Mouse (Mus musculus): ENCODE results near the gene Creld1.

Gene Creld1

DNA sequence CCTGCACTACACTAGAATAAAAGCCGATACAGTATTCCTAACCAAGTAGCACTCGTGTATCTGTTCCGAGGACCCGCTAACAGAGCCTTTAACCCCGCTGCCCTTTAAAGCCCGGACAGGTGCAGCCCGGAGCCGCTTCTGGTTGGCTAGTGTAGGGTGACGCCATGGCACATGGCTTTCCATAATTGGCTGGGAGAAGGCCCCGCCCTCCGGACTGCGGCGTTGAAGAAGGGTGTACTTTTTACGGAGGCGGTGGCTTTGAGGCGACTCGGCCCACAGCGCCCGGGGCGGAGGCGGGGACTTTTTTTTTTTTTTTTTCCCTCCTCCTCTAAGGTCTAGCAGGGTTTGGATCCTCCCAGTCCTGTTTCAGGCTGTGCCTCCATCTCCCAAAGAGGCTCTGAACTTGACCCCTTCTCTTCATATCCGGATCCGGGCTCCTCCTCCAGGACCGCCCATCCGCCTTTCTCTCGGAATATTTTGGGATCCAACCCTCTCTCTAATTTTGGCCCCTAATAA lies at the start of gene Creld1:
Creld1 (plus strand) TSS at position 198 of the 516 bp plus-strand sequence.
- peak; percentile 99 for DNase-seq (ENCODE audit: inconsistent ontology term)

DNA sequence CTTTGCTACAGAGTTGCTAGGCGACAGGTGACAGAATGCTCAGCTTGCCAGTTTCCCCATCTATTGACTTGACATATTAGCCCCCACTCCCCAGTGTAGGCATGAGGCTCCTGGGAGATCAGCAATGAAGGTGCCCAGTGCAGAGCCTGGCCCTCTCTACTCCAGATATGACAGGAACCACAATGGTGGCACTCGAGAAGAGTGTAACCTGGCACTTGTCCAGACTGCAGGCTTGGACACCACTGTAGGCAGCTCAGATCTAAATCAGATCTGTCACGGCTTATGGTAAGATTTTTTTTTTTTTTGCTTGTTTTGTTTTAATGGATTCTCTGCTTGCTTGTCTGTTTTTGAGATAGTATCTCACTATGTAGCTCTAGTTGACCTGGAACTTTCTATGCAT lies 49.4 kb upstream of the Creld1 start:
- DNase-seq (ENCODE audit: inconsistent ontology term), result no peak

DNA sequence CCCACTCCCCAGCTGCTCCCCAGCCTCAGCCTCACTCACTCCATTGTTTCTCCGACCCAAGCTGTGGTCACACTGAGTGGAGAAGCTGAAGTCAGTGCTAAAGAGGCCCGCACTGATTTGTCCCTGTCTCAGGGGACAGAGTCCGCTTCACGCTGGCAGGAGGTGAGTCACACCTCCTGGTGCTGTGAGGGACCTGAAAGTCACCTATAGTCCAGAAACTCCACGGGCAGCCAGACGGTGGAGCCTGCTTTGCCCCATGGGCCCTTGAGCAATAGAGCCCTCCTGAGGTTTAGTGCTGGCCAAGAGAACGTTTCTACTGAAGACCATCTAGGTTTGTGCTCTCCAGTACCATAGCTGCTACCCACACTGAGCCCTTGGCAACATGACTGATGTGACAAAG lies 48.4 kb upstream of the Creld1 start:
- no peak for DNase-seq (ENCODE audit: inconsistent ontology term)

DNA sequence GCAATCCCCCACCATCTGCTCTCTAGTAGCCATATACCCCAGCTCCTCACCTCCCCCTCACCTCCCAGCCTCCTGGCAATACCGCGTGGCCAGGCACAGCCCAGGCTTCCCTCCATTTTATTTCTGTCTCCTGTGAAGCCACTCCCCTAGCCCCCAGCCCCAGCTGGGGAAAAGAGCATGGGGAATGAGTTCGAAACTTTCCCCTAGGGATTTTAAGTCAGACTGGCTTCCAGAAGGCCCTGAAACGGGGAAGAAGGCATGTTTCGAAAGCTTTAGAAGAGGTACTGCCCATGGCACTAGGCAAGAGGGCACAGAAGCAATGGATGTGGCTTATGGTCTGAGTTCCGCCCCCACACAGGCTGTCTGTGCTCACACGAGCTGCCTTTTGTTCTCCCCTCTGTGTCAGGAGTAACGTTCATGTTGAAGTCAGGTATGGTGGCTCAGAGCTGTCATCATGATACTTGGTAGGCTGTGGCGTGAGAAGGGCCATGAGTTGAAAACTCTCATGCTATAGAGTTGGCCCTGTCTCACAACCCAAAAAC lies 47.4 kb upstream of the Creld1 start, which contains the start of gene Cidec:
Cidec (minus strand) TSS at position 97 of the 542 bp plus-strand sequence.
- DNase-seq (ENCODE audit: inconsistent ontology term), result no peak

DNA sequence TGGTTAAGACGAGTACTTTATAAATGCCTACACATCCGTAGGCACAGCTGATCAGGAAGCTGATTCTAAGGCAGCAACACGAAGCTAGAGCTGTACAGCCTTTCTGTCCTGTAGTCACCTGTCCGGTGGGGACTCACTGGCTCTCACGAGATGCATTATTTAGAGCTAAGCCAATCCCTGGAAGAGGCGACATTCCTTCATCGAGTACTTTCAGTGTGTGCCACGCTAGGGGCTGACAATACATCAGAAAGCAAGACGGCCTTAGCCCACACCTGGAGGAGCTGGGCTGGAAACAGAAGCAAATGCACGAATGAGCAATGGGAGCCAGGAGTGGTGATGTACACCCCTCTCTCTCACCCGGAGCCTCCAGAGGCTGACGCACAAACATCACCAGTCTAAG lies 46.0 kb upstream of the Creld1 start:
- DNase-seq (ENCODE audit: inconsistent ontology term), result no peak

- DNase-seq (ENCODE audit: inconsistent ontology term), result no peak
Observed at GRCm38 (mm10) chr6:113438721-113439430, 44.2 kb upstream of the Creld1 start.

GRCm38 (mm10) chr6:113440686-113441085 lies 42.4 kb upstream of the Creld1 start:
- DNase-seq (ENCODE audit: inconsistent ontology term), result no peak

DNA sequence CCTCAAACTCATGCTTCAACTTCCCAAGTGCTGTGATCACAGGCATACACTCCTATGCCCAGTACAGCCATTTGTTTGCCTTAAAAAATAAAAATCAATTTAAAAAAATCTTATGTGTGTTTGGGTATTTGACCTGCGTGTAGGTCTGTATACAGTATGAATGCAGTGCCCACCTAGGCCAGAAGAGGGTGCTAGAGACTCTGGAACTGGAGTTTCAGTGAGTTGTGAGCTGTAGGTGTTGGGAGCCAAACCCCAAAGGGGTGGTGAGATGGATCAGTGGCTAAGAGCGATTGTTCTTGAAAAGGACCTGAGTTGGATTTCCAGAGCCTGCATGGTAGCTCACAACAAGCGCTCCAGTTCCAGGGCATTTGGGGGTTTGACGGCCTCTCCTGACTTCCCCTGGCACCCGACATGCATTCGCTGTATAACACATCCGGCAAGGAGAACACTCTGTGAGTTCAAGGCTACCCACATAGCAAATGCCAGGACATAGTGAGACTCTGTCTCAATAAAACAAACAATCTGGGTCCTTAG lies 41.9 kb upstream of the Creld1 start:
- peak; percentile 73 for DNase-seq (ENCODE audit: inconsistent ontology term)

DNA sequence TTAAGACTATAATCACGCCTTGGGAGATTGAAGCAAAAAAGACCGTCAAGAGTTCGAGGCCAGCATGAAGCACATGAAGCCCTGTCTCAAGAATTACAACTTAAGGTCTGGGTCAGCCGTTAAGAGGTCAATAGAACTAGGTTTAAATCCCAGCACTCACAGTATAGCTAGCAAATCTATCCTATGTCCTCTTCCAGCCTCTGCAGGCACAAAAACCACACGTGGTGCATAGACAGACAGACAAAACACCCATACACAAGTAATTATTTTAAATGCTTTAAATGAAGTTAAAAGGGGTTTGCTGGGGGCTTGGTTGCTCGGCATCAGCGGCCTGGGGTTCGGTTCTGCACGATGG lies 41.0 kb upstream of the Creld1 start:
- DNase-seq (ENCODE audit: inconsistent ontology term), result no peak

DNA sequence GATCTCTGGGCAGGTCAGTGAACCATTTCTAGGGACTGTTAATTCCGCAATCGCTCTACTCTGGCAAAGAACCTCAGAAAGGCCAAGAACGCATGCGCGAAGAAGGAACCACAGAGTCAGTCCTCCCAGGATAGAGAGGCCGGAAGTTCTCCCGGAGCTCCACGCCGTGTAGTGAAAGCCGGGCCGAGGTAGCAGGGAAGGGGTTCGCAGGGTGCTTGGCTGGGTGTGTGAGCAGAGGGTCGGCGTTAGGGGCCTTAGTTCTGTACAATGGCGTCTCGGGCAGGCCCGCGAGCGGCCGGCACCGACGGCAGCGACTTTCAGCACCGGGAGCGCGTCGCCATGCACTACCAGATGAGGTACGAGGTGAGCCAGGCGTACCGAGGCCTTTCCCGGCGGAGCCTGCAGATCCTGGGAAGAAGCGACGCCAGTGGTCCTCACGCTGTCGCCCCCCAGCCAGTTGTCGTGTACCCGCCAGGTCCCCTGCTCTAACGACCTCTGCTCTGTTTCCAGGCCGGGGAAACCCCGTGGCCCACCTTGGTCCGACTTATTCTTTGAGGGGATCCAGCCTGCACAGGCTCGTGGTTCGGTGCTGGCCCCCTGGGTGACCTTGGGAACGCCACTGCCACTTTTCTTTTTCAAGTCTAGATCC lies 40.5 kb upstream of the Creld1 start, which contains the start of gene Jagn1:
Jagn1 (plus strand) TSS at position 128 of the 649 bp plus-strand sequence.
- DNase-seq (ENCODE audit: inconsistent ontology term), result peak; percentile 93

- no peak for DNase-seq (ENCODE audit: inconsistent ontology term)
Observed at GRCm38 (mm10) chr6:113443091-113443490, 40.0 kb upstream of the Creld1 start.

DNA sequence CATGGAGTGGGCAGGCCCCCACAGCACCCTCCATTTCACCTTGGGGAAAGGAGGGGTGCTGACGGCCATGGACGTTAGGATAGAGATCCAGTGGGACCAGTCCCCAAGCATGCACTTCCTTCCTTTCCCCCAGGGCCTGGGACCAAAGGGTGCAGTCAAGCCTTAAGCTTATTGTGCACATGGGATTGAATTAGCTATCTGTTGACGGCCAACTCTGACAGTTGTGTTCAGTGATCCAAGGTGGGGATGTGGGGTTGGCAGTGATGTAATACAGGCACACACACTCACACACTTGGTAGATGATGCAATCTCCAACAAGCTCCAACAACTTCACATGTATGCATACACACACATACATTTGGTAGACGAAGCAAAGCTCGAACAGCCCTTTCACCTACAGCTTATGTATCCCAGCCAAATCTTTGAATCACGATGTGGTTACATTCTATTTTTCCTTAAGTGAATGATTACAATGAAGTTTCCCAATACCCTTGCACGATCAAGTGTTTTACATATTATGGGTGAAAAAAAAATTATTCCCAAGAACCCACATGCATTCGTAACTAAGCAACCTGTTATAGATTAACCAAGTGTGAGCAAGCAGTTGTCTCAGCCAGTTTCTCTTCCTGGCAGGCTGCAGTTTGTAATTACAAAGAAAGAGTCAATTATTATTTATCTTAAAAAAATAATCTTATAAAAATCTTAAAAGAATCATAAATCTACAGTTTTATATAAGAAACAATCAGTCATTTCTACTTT lies 38.7 kb upstream of the Creld1 start:
- DNase-seq (ENCODE audit: inconsistent ontology term), result no peak

DNA sequence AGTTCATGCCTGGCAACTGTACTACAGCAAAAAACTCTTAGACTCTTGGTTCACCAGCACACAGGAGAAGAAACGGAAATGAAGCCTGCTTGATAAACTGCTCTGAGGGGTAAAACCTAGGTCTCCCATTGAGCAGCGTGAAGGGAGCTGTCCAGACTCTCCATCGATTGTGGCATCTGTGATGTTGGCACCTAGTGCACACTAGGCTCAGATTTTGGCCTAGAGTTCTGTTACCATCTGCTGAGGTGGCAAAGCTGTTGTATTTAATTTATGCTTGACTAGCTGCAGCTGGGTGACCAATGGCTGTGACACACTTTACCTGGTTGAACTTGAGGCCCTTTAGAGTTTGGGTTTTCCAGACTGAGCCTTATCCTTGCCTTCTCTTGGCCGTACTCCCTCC lies 35.5 kb upstream of the Creld1 start:
- no peak for DNase-seq (ENCODE audit: inconsistent ontology term)

DNA sequence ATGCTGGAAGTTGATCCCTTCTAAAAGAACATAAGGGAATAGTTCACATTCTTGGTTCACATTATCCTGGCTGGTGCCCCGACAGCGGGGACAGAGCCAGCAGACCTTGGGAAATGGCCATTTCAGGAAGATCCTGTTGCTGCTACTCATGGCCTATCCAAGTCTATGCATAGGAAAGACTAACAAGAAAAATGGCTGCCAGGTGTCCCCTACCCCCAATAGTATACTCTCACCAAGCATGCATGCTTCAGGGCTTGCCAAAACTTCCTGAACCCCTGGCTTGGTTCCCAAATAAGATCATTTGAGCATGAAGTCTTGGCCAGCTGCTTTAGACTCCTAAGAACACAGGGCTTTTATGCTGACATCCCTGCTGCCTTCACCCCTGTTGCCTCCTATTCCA lies 31.3 kb upstream of the Creld1 start:
- peak; percentile 71 for DNase-seq (ENCODE audit: inconsistent ontology term)

- DNase-seq (ENCODE audit: inconsistent ontology term), result no peak
Observed at GRCm38 (mm10) chr6:113455007-113455406, 28.1 kb upstream of the Creld1 start.

GRCm38 (mm10) chr6:113457952-113458534 lies 25.1 kb upstream of the Creld1 start, which contains the start of gene Il17re:
Il17re (plus strand) TSS chr6:113458484.
- no peak for DNase-seq (ENCODE audit: inconsistent ontology term)

- DNase-seq (ENCODE audit: inconsistent ontology term), result no peak
Observed at GRCm38 (mm10) chr6:113458635-113459034, 24.5 kb upstream of the Creld1 start.

GRCm38 (mm10) chr6:113464040-113464439 lies 19.1 kb upstream of the Creld1 start:
- no peak for DNase-seq (ENCODE audit: inconsistent ontology term)

GRCm38 (mm10) chr6:113465602-113466001 lies 17.5 kb upstream of the Creld1 start:
- DNase-seq (ENCODE audit: inconsistent ontology term), result peak; percentile 52

GRCm38 (mm10) chr6:113468512-113468911 lies 14.6 kb upstream of the Creld1 start:
- no peak for DNase-seq (ENCODE audit: inconsistent ontology term)

- DNase-seq (ENCODE audit: inconsistent ontology term), result peak; percentile 69
Observed at GRCm38 (mm10) chr6:113469021-113469420, 14.1 kb upstream of the Creld1 start.

Measured in Muller cell, postnatal 12 days (primary cell).